Mouse (Mus musculus): ENCODE results near the gene Esrrg. TPM values are rescaled to one million over a fixed set of nuclear protein-coding genes. Genes with fewer than 3 reads are reported as not detected.

Gene Esrrg
- polyA plus RNA-seq, 1 experiment = 42.5 TPM

DNA sequence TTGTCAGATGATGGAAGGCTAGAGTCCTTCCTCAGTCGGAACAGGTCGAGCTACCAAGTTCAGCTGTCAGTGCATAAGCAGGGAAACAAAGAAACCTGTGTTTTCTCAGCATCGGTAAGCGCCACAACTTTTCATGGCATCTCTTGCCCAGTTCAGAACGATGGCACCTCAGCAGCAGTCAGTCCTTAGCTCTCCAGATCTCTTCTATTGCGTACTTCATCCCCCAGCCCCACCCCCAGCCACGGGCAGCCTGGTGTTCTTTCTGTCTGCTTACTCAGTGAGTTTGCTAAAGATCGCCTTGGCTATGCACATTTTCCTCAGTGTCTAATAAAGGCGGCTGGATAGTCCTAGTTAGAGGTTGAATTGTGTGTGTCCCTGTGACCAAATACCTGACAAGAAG, 113.4 kb downstream of the Esrrg start:
- no peaks in the 10 kb centered on the region for H3K27me3 ChIP-seq (ENCODE audit: control insufficient read depth, insufficient read depth, low read length)
- DNase-seq = no peak
- no peak for TF ChIP-seq POLR2A (IDR thresholded peaks at IDR 0.05; ENCODE audit: borderline replicate concordance, insufficient read depth, low read length)
- TF ChIP-seq CTCF (IDR thresholded peaks at IDR 0.05; ENCODE audit: borderline replicate concordance, insufficient read depth, low read depth, low read length) = no peak
- H3K4me3 ChIP-seq (replicated peaks; ENCODE audit: insufficient read depth, low read depth, low read length) = no peak overlapping the region
- no peak overlapping the region for H3K27ac ChIP-seq (ENCODE audit: insufficient read depth, low read length)
- no peaks in the 10 kb centered on the region for H3K4me1 ChIP-seq (ENCODE audit: control insufficient read depth, insufficient read depth, low read length)
- WGBS = 42% methylated on average over 9 of the region's 9 CpGs

DNA sequence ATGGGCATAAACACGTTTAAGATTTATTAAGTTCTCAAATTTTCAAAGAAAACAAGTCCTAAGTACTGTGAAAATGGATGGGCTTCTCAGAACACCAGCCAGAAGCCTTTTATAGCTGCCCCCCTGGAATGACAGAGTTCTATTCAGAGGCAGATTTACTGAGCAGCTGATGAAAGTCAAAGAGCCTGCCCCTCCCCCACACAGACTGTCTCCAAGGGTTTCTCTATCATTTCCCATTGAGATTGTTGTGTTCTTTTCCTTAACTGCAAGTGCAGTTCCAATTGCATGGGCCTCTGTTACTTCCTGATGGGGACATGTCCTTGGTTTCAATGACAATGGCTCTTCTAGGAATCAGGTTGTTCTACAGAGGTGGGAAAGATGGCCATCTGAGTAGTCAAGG, 116.1 kb downstream of the Esrrg start:
- H3K27me3 ChIP-seq (ENCODE audit: control insufficient read depth, insufficient read depth, low read length) = no peaks in the 10 kb centered on the region
- no peaks in the 10 kb centered on the region for H3K4me1 ChIP-seq (ENCODE audit: control insufficient read depth, insufficient read depth, low read length)
- DNase-seq = no peak
- H3K4me3 ChIP-seq (replicated peaks; ENCODE audit: insufficient read depth, low read depth, low read length) = no peak overlapping the region
- no peak overlapping the region for H3K27ac ChIP-seq (ENCODE audit: insufficient read depth, low read length)
- no peak for TF ChIP-seq CTCF (IDR thresholded peaks at IDR 0.05; ENCODE audit: borderline replicate concordance, insufficient read depth, low read depth, low read length)
- no peak for TF ChIP-seq POLR2A (IDR thresholded peaks at IDR 0.05; ENCODE audit: borderline replicate concordance, insufficient read depth, low read length)
- 31% methylated on average over 1 of the region's 1 CpGs for WGBS

DNA sequence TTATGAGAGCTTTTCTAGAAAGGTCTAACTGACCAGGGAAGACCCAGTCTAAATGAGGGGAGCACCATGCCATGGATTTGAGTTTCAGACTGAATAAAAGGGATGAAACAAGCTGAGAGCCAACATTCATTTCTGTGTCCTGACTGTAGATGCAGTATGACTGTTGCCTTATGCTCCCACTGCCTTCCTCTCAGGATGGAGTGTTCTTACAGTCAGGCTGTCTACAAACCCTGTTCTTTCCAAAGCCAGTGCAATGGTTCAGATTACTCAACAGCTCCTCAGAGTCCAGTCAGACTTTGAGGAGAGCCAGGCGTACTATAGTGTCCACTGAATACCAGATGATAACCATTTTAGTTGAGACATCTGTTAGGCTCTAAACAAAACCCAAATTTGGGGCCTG, 116.8 kb downstream of the Esrrg start:
- Histone ChIP-seq H3K27me3 (ENCODE audit: control insufficient read depth, insufficient read depth, low read length) (no peaks in the 10 kb centered on the region), H3K4me1 (ENCODE audit: control insufficient read depth, insufficient read depth, low read length) (no peaks in the 10 kb centered on the region), H3K4me3 (replicated peaks; ENCODE audit: insufficient read depth, low read depth, low read length) (no peak overlapping the region), H3K27ac (ENCODE audit: insufficient read depth, low read length) (no peak overlapping the region)
- no peak for DNase-seq
- TF ChIP-seq CTCF (IDR thresholded peaks at IDR 0.05; ENCODE audit: borderline replicate concordance, insufficient read depth, low read depth, low read length) (no peak), POLR2A (IDR thresholded peaks at IDR 0.05; ENCODE audit: borderline replicate concordance, insufficient read depth, low read length) (no peak)
- 88% methylated on average over 1 of the region's 1 CpGs for WGBS

DNA sequence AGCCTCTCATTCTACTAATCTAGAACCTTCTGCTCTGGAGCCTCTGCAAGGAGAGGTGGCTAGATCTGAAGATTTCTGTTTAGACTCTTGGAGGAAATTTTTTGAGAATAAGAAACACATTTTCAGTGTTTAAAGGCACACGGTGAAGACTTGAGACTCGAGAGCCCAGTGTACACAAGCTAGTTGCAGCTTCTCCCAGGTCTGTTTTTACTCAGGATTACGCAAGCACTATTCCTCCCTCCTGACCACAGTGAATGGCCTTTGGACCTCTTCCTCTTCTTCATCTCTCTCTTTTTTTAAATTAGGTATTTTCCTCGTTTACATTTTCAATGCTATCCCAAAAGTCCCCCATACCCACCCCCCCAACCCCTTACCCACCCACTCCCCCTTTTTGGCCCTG, 122.6 kb downstream of the Esrrg start:
- Histone ChIP-seq H3K4me3 (replicated peaks; ENCODE audit: insufficient read depth, low read depth, low read length) (no peak overlapping the region), H3K4me1 (ENCODE audit: control insufficient read depth, insufficient read depth, low read length) (no peaks in the 10 kb centered on the region), H3K27ac (ENCODE audit: insufficient read depth, low read length) (no peak overlapping the region), H3K27me3 (ENCODE audit: control insufficient read depth, insufficient read depth, low read length) (no peaks in the 10 kb centered on the region)
- no peak for DNase-seq
- no peak for TF ChIP-seq CTCF (IDR thresholded peaks at IDR 0.05; ENCODE audit: borderline replicate concordance, insufficient read depth, low read depth, low read length)
- TF ChIP-seq POLR2A (IDR thresholded peaks at IDR 0.05; ENCODE audit: borderline replicate concordance, insufficient read depth, low read length) = no peak
- 86% methylated on average over 4 of the region's 4 CpGs for WGBS

DNA sequence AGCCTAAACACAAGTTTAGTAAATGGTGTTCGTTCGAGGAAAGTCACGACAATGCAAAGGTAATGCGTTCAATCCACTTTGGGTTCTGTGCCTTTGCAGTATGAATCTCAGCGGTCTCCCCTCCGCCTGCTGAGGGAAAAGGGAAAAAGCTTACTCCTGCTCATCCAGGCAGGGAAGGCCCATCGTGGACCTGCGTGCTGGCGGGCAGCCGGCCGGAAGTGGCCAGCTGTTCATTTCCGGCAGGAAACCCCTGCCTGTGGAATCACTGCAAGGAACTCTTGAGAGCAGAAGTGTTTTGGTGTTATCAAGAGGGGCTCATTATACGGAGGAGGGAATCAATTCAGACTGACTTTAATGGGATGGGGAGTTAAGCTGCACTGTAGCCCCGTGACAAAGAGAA, 127.9 kb downstream of the Esrrg start:
- H3K27ac ChIP-seq (ENCODE audit: insufficient read depth, low read length) = no peak overlapping the region

DNA sequence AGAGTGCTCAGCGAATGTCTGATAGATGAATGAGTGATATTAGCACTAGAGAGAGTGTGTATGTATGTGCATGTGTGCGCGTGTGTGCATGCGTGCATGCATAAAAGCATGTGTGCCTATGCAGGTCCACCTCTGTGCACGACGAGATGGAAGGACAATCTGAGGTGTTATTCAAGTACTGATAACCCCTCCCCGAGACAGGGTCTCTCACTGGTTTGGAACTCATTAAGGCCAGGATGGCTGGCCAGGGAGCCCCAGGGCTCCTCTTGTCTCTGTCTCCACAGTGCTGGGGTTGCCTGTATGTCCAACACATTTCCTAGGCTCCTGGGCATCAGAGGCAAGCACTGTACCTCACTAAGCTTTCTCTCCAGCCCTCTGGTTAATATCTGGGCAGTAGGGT, 128.7 kb downstream of the Esrrg start:
- TF ChIP-seq POLR2A (IDR thresholded peaks at IDR 0.05; ENCODE audit: borderline replicate concordance, insufficient read depth, low read length) = no peak
- no peak for TF ChIP-seq CTCF (IDR thresholded peaks at IDR 0.05; ENCODE audit: borderline replicate concordance, insufficient read depth, low read depth, low read length)
- DNase-seq = no peak
- WGBS = 90% methylated on average over 7 of the region's 7 CpGs
- Histone ChIP-seq H3K27me3 (ENCODE audit: control insufficient read depth, insufficient read depth, low read length) (no peaks in the 10 kb centered on the region), H3K4me1 (ENCODE audit: control insufficient read depth, insufficient read depth, low read length) (no peaks in the 10 kb centered on the region), H3K27ac (ENCODE audit: insufficient read depth, low read length) (no peak overlapping the region), H3K4me3 (replicated peaks; ENCODE audit: insufficient read depth, low read depth, low read length) (no peak overlapping the region)

More for the DNA sequence above, 127.9 kb downstream of the Esrrg start:
- Histone ChIP-seq H3K4me3 (replicated peaks; ENCODE audit: insufficient read depth, low read depth, low read length) (no peak overlapping the region), H3K4me1 (ENCODE audit: control insufficient read depth, insufficient read depth, low read length) (no peaks in the 10 kb centered on the region), H3K27me3 (ENCODE audit: control insufficient read depth, insufficient read depth, low read length) (no peaks in the 10 kb centered on the region)
- no peak for DNase-seq
- WGBS = 54% methylated on average over 14 of the region's 14 CpGs
- TF ChIP-seq POLR2A (IDR thresholded peaks at IDR 0.05; ENCODE audit: borderline replicate concordance, insufficient read depth, low read length) (no peak), CTCF (IDR thresholded peaks at IDR 0.05; ENCODE audit: borderline replicate concordance, insufficient read depth, low read depth, low read length) (no peak)

DNA sequence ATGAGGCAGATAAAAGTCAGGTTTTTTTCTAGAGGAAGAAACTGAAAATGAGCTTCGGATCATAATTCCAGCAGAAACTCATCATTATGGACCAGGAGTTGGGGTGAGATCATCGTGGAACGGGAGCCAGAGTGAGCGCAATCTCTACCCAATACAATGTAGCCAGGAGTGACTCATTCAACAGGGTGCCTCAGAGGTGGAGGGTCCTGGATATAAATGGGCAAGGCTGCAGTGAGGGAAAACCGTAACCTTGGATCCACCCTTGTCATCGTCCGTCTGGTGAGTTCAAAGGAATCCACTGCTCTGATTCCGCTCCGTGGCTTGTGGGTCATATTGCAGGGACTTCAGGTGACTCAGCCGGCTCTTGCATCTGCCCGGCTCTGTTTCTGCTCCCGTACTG, 131.9 kb downstream of the Esrrg start:
- Histone ChIP-seq H3K27me3 (ENCODE audit: control insufficient read depth, insufficient read depth, low read length) (no peaks in the 10 kb centered on the region), H3K4me3 (replicated peaks; ENCODE audit: insufficient read depth, low read depth, low read length) (no peak overlapping the region), H3K27ac (ENCODE audit: insufficient read depth, low read length) (no peak overlapping the region), H3K4me1 (ENCODE audit: control insufficient read depth, insufficient read depth, low read length) (no peaks in the 10 kb centered on the region)
- 83% methylated on average over 12 of the region's 12 CpGs for WGBS
- TF ChIP-seq POLR2A (IDR thresholded peaks at IDR 0.05; ENCODE audit: borderline replicate concordance, insufficient read depth, low read length) = no peak
- TF ChIP-seq CTCF (IDR thresholded peaks at IDR 0.05; ENCODE audit: borderline replicate concordance, insufficient read depth, low read depth, low read length) = no peak
- no peak for DNase-seq

DNA sequence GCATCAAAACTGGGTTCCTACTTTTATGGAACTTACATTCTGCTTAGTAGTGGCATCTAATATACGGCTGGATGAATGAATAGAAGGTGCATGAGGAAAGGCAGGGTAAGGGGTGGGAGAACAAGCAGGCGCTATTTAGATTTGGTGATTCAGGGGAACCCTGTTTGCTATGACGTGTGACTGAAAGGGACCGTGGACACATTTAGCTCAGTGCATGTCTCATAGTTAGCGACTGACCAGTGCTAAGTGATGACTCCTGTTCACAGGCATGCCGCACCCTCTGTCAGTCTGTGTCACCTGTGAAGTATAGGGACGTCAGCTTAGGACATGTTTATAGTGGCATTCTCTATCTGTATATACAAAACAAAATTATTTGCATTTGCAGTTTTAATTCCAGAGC, 132.7 kb downstream of the Esrrg start:
- no peaks in the 10 kb centered on the region for H3K4me1 ChIP-seq (ENCODE audit: control insufficient read depth, insufficient read depth, low read length)
- no peak for DNase-seq
- H3K27ac ChIP-seq (ENCODE audit: insufficient read depth, low read length) = no peak overlapping the region
- H3K27me3 ChIP-seq (ENCODE audit: control insufficient read depth, insufficient read depth, low read length) = no peaks in the 10 kb centered on the region
- H3K4me3 ChIP-seq (replicated peaks; ENCODE audit: insufficient read depth, low read depth, low read length) = no peak overlapping the region
- WGBS = 88% methylated on average over 7 of the region's 7 CpGs
- no peak for TF ChIP-seq POLR2A (IDR thresholded peaks at IDR 0.05; ENCODE audit: borderline replicate concordance, insufficient read depth, low read length)

Measured in cerebellum, adult 2 months (tissue).